19 mouse cellular contexts compared by ENCODE assay signal in the genomic region with DNA sequence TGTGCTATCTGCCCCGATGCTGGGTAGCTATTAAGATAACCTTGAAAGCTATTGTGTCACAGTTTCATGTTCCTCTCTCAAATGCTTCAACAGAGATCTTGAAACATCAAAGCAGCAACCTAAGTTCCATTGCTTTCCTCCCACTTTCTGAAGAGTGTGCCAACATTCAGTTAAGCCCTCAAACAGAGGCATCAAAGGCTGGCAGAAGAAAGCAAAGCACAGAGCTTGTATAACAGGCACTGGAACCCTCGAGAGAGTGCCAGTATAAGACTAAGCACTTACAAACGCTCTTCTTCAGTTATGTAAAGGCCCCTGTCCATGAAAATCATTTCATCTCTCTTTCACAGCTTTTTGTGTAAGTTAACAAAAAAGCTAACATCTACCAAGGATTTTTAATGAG.
"Had no signal": no experiment of that assay in that cellular context is flagged by ENCODE, and none has a peak within 500 bp of the region (broad histone marks: within the 10 kb centered on the region; RNA-seq: fewer than 3 reads in every experiment).

No protein-coding gene starts in this region.

- H3K4me3 ChIP-seq: liver, embryonic 15.5 days; lung, embryonic 15.5 days; megakaryocyte, embryonic 14.5 days; midbrain, embryonic 12.5 days; neural tube, embryonic 12.5 days had no signal

- H3K27me3 ChIP-seq: liver, embryonic 15.5 days; lung, embryonic 15.5 days; megakaryocyte, embryonic 14.5 days; midbrain, embryonic 12.5 days; neural tube, embryonic 12.5 days had no signal

- H3K9me3 ChIP-seq: liver, embryonic 15.5 days; lung, embryonic 15.5 days; megakaryocyte, embryonic 14.5 days; midbrain, embryonic 12.5 days; neural tube, embryonic 12.5 days had no signal

- H3K9ac ChIP-seq: liver, embryonic 15.5 days; liver, postnatal 0 days; lung, embryonic 15.5 days; midbrain, embryonic 12.5 days; neural tube, embryonic 12.5 days had no signal

- DNase-seq: liver, postnatal 0 days; lung, adult 2 months; lung, postnatal 14 days; lung, postnatal 36 days; midbrain, embryonic 14.5 days; retina, postnatal 1 day; right cerebral cortex, postnatal 14 days; right cerebral cortex, postnatal 4 days; spleen, adult 18-20 months; thymus, adult 2 months; thymus, postnatal 25 days; thymus, postnatal 4 days had no signal

- H3K4me2 ChIP-seq: liver, embryonic 15.5 days; lung, embryonic 15.5 days; midbrain, embryonic 12.5 days; neural tube, embryonic 12.5 days had no signal

- H3K27ac ChIP-seq: liver, embryonic 15.5 days; lung, embryonic 15.5 days; macrophage; midbrain, embryonic 12.5 days; neural tube, embryonic 12.5 days had no signal

- ATAC-seq: liver, postnatal 0 days; lung, postnatal 0 days had no signal

- H3K36me3 ChIP-seq: liver, embryonic 15.5 days; lung, embryonic 15.5 days; midbrain, embryonic 12.5 days; neural tube, embryonic 12.5 days had no signal

- H3K4me1 ChIP-seq: liver, embryonic 15.5 days; lung, embryonic 15.5 days; megakaryocyte, embryonic 14.5 days; neural tube, embryonic 12.5 days had no signal
